Mouse (Mus musculus) CH12.LX (cell line): Measurements from ENCODE around the gene Ganab.

Source experiments
- CTCF ChIP-seq, 2 experiments: IDR thresholded peaks in 1 of 2; conservative IDR thresholded peaks in 1 of 2; 2 replicates each; pipeline ENCODE4 v1.5.1; 2011 to 2012; ENCODE audit warnings: low read depth in 2 of 2, low read length in 2 of 2, improper control_type of control experiment in 1 of 2, inconsistent platforms in 1 of 2, mild to moderate bottlenecking in 1 of 2, moderate library complexity in 1 of 2
- HCFC1 ChIP-seq: IDR thresholded peaks from 2 replicates; pipeline ENCODE4 v1.6.1; 2012; ENCODE audit warnings: low read depth, mild to moderate bottlenecking, inconsistent platforms, low read length, improper control_type of control experiment
- POLR2A ChIP-seq: IDR thresholded peaks from 2 replicates; pipeline ENCODE4 v1.6.1; 2011; ENCODE audit warnings: low read depth, mild to moderate bottlenecking, improper control_type of control experiment, low read length
- POLR2AphosphoS2 ChIP-seq: IDR thresholded peaks from 2 replicates; pipeline ENCODE4 v1.6.1; 2011; ENCODE audit warnings: low read depth, low read length, improper control_type of control experiment
- RCOR1 ChIP-seq: conservative IDR thresholded peaks from 2 replicates; pipeline ENCODE4 v1.6.1; 2012; ENCODE audit warnings: low read depth, mild to moderate bottlenecking, inconsistent platforms, low read length, improper control_type of control experiment
- ZMIZ1 ChIP-seq: IDR thresholded peaks from 2 replicates; pipeline ENCODE4 v1.6.1; 2012; ENCODE audit warnings: low read depth, mild to moderate bottlenecking, inconsistent platforms, low read length, improper control_type of control experiment

DNA sequence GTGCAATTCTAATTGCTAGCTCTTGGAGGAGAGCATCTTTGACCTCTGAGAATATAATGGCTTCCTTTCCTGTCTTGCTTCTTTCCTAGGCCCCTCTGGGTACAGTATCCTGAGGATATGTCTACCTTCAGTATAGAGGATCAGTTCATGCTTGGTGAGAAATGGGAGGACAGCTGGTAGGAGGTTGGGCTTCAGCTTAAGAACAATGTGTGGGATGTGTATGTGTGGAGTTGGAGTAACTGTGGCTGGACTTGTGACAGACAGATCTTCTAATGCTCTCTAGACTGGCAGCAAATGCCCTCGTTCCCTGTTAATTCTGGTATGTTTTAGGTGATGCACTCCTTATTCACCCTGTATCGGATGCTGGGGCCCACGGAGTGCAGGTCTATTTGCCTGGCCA lies 16.3 kb downstream of the Ganab start:
- no peak for TF ChIP-seq RCOR1
- TF ChIP-seq POLR2A: no peak
- TF ChIP-seq HCFC1: no peak
- no peak for TF ChIP-seq ZMIZ1
- TF ChIP-seq CTCF (conservative IDR thresholded peaks at IDR 0.05 in 1 of 2, IDR thresholded peaks at IDR 0.05 in 1 of 2; ENCODE audit: low read depth in 2 of 2, low read length in 2 of 2): no peak
- no peak for TF ChIP-seq POLR2AphosphoS2
